Mouse (Mus musculus): ENCODE results near the gene Sez6l. TPM values are rescaled to one million over a fixed set of nuclear protein-coding genes. Genes with fewer than 3 reads are reported as not detected.
A peak's percentile ranks its signal among the peaks of the same experiment; 100 is the strongest.

Gene Sez6l
- polyA plus RNA-seq, 1 experiment from 2014 or later: 4.7 TPM

DNA sequence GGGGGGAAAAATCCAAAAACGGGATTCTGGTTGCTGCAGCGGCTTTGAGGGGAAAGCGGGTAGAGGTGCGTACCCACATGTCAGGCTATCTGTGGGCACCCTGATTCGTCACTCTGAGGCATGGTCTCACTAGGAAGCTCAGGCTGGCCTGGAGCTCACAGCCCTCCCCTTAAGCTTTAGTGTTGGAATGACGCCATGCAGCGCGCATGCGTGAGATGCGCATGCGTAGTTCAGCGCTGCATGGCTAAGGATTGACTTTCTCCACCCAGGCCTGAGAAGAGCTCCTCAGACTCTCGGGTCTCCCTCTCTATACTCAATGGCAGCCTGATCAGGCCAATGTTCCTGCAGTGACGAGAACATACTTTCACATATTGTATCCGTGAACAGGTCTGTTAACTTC is 24.2 kb downstream of the Sez6l start:
- Histone ChIP-seq H3K4me1 (ENCODE audit: control insufficient read depth, insufficient read depth, low read length) (peaks cover 5% of the 10 kb centered on the region; the same call in 1 of the 2 replicates), H3K4me2 (ENCODE audit: low read depth) (no peak overlapping the region), H3K36me3 (ENCODE audit: control insufficient read depth, insufficient read depth, low read length) (no peaks in the 10 kb centered on the region), H3K9ac (ENCODE audit: low read length) (no peak overlapping the region), H3K27me3 (ENCODE audit: control insufficient read depth, insufficient read depth, low read length) (no peaks in the 10 kb centered on the region), H3K9me3 (ENCODE audit: control insufficient read depth, low read length) (no peaks in the 10 kb centered on the region), H3K4me3 (ENCODE audit: low read depth, low read length) (no peak overlapping the region), H3K27ac (ENCODE audit: low read depth, low read length) (no peak overlapping the region)
- no peak for DNase-seq (ENCODE audit: low spot score)
- ATAC-seq (ENCODE audit: insufficient read depth, low FRiP score, low TSS enrichment): no peak
- 90% methylated on average over 15 of the region's 15 CpGs for WGBS

DNA sequence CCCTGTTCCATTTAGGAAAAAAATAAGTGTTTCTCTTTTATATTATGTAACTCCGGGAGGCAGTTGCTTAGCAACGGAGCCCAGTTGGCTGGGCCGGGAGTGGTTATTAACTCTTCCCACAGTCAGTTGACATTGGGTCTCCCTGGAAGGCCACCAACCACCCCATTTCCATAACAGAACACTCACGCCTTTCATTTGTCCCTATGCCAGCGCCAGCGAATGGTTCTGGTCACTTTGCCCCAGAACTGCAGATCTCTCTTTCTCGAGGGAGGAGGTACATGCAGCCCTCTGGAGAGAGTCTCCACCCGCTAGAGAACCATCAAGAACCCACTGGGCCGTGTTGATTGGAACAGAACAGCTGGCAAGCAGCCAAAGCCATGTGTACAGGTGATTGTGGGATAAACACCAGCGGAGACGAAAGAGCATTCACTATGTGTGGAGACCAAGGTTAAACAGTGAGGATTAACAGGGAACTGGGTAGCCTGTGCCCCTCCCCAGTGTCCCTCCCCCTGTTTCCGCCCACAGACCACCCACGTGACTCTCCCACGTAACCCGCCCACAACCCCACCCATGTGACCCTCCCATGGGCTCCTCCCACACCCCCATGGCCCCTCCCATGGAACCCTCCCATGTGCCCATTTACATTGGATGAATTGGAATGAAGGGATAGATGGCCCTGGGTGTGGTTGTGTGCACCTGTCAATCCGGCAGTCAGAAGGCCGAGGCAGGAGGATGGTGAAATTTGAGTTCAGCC is 24.8 kb downstream of the Sez6l start:
- Histone ChIP-seq H3K36me3 (ENCODE audit: control insufficient read depth, insufficient read depth, low read length) (no peaks in the 10 kb centered on the region), H3K27me3 (ENCODE audit: control insufficient read depth, insufficient read depth, low read length) (no peaks in the 10 kb centered on the region), H3K9ac (ENCODE audit: low read length) (no peak overlapping the region), H3K4me2 (ENCODE audit: low read depth) (no peak overlapping the region), H3K4me1 (ENCODE audit: control insufficient read depth, insufficient read depth, low read length) (peaks cover 5% of the 10 kb centered on the region; the same call in 1 of the 2 replicates), H3K4me3 (ENCODE audit: low read depth, low read length) (no peak overlapping the region), H3K27ac (ENCODE audit: low read depth, low read length) (no peak overlapping the region), H3K9me3 (ENCODE audit: control insufficient read depth, low read length) (no peaks in the 10 kb centered on the region)
- DNase-seq (ENCODE audit: low spot score) (peak; percentile 59), ATAC-seq (ENCODE audit: insufficient read depth, low FRiP score, low TSS enrichment) (peak; percentile 31; the same call in 1 of the 2 replicates)
- WGBS: 55% methylated on average over 14 of the region's 17 CpGs

DNA sequence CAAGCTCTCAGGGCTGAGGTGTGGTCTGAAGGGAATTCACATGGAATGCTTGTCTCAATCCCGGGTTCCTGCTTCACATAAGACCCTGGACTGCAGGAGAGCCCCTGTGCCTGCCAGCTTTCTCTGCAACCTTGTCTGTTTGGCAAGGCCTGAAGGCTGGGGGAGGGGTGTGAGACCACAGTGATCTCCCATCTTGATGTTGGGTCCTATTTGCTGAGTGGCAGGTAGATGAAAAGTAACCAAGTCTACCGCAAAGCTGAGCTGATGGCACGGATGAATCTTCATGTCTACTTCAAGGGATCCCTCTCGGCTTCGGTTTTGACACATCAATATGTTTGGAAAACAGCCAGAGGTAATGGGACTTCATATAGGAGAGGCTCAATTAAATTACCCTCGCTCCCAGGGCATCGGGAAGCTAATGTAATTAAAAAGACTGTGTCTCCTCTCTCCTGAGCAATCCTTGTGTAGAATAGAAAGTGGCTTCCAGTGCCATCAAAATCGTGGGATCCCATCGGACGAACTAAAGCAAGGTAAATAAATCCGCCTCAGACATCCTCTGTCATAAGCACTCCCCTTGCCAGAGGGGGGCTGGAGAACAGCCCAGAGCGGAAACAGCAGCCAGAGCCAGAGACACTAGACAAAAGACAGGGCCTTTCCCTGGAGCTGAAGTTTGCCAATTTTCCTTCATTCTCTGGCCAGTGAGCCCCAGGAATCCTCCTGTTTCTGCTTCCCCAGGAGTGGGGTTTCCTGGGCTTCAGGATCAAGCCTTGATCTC is 28.0 kb downstream of the Sez6l start:
- H3K36me3 ChIP-seq (ENCODE audit: control insufficient read depth, insufficient read depth, low read length): no peaks in the 10 kb centered on the region
- WGBS: 80% methylated on average over 12 of the region's 12 CpGs
- H3K4me1 ChIP-seq (ENCODE audit: control insufficient read depth, insufficient read depth, low read length): peaks cover 5% of the 10 kb centered on the region; the same call in 1 of the 2 replicates
- H3K9ac ChIP-seq (ENCODE audit: low read length): no peak overlapping the region
- H3K27me3 ChIP-seq (ENCODE audit: control insufficient read depth, insufficient read depth, low read length): no peaks in the 10 kb centered on the region
- no peak overlapping the region for H3K27ac ChIP-seq (ENCODE audit: low read depth, low read length)
- no peak for DNase-seq (ENCODE audit: low spot score)
- H3K4me3 ChIP-seq (ENCODE audit: low read depth, low read length): no peak overlapping the region
- H3K9me3 ChIP-seq (ENCODE audit: control insufficient read depth, low read length): no peaks in the 10 kb centered on the region
- no peak overlapping the region for H3K4me2 ChIP-seq (ENCODE audit: low read depth)
- no peak for ATAC-seq (ENCODE audit: insufficient read depth, low FRiP score, low TSS enrichment)

DNA sequence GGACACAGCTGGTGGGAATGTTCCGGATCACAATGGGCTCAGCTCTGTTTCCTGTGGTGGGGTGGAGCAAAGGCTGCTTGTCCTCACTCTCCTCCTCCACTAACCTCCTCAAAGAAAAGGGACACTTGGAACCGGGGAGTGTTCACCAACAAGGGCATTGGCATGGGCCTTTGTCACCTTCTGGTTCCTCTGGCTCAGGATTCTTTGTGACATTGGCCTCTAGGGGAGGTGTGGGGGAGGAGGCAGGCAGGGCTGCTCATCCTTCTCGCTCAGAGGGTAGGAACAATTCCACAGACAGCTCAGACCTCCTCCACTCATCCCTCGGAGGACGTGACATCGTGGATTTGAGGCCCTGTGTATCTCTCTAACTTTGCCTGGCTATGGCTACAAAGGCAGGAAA is 30.2 kb downstream of the Sez6l start:
- H3K27me3 ChIP-seq (ENCODE audit: control insufficient read depth, insufficient read depth, low read length): no peaks in the 10 kb centered on the region
- H3K4me1 ChIP-seq (ENCODE audit: control insufficient read depth, insufficient read depth, low read length): no peaks in the 10 kb centered on the region
- WGBS: 68% methylated on average over 6 of the region's 6 CpGs
- no peak overlapping the region for H3K27ac ChIP-seq (ENCODE audit: low read depth, low read length)
- ATAC-seq (ENCODE audit: insufficient read depth, low FRiP score, low TSS enrichment): no peak
- no peak overlapping the region for H3K4me3 ChIP-seq (ENCODE audit: low read depth, low read length)
- H3K9ac ChIP-seq (ENCODE audit: low read length): no peak overlapping the region
- H3K9me3 ChIP-seq (ENCODE audit: control insufficient read depth, low read length): no peaks in the 10 kb centered on the region
- no peak overlapping the region for H3K4me2 ChIP-seq (ENCODE audit: low read depth)
- peak; percentile 50 for DNase-seq (ENCODE audit: low spot score)
- H3K36me3 ChIP-seq (ENCODE audit: control insufficient read depth, insufficient read depth, low read length): no peaks in the 10 kb centered on the region

DNA sequence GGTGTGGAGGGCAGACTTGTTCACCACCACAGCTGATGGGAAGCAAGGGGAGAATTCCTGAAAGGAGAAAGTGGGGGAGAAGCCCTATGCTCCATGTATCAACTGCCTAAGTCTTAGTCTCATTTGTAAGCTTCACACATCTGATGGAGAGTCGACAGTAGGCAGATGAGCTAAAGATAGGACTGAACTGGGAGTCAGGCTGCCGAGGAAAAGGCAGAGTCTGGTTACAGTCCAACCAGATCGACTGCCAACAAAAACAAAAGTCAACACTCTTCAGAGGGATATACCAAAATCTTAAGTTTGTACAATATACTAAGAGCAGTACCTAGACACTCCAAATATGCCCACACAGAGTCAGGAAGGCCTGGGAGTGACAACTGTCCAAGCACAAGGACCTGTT is 38.7 kb downstream of the Sez6l start:
- Histone ChIP-seq H3K27ac (ENCODE audit: low read depth, low read length) (no peak overlapping the region), H3K9ac (ENCODE audit: low read length) (no peak overlapping the region), H3K4me1 (ENCODE audit: control insufficient read depth, insufficient read depth, low read length) (no peaks in the 10 kb centered on the region), H3K4me2 (ENCODE audit: low read depth) (no peak overlapping the region), H3K27me3 (ENCODE audit: control insufficient read depth, insufficient read depth, low read length) (no peaks in the 10 kb centered on the region), H3K4me3 (ENCODE audit: low read depth, low read length) (no peak overlapping the region), H3K9me3 (ENCODE audit: control insufficient read depth, low read length) (no peaks in the 10 kb centered on the region), H3K36me3 (ENCODE audit: control insufficient read depth, insufficient read depth, low read length) (no peaks in the 10 kb centered on the region)
- DNase-seq (ENCODE audit: low spot score) (no peak), ATAC-seq (ENCODE audit: insufficient read depth, low FRiP score, low TSS enrichment) (no peak)
- 74% methylated on average over 3 of the region's 3 CpGs for WGBS

DNA sequence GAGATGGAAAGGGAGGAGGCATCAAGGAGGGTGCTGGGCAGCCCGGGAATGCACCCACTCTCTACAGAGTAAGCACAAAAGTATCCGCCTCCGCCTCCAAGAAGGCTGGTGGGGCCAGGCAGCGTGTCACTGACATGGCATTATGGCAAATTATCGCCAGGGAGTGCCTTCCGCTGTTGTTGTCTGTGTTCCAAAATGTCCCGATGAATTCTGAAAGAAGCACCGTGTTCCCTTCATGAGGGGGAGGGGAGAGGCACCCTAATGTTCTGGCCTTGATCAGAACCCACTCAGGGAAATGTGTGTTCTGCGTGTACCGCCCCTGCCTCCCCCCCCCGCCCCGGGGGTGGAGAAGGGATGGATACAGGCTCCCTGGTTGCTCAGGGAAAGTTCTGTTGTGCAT is 41.1 kb downstream of the Sez6l start:
- Histone ChIP-seq H3K27me3 (ENCODE audit: control insufficient read depth, insufficient read depth, low read length) (no peaks in the 10 kb centered on the region), H3K4me1 (ENCODE audit: control insufficient read depth, insufficient read depth, low read length) (no peaks in the 10 kb centered on the region), H3K36me3 (ENCODE audit: control insufficient read depth, insufficient read depth, low read length) (no peaks in the 10 kb centered on the region), H3K9me3 (ENCODE audit: control insufficient read depth, low read length) (no peaks in the 10 kb centered on the region), H3K4me3 (ENCODE audit: low read depth, low read length) (no peak overlapping the region), H3K9ac (ENCODE audit: low read length) (no peak overlapping the region), H3K4me2 (ENCODE audit: low read depth) (no peak overlapping the region), H3K27ac (ENCODE audit: low read depth, low read length) (no peak overlapping the region; the same call in 1 of the 2 replicates)
- WGBS: 85% methylated on average over 12 of the region's 12 CpGs
- DNase-seq (ENCODE audit: low spot score) (no peak), ATAC-seq (ENCODE audit: insufficient read depth, low FRiP score, low TSS enrichment) (no peak)

DNA sequence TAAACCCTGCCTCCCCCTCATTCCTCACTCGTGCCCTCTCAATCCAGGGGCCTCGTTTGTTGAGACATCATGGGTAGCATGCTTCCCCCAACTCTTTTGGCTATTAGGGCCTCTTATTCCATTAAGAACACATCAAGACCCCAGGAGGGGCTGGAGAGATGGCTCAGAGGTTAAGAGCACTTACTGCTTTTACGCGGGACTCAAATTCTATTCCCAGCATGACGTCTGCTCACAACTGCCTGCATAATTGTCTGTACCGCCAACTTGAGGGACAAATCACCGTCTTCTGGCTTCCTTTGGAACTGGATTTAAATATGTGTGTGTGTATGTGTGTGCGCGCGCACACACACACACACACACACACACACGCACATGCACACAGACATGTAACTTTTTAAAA is 42.8 kb downstream of the Sez6l start:
- no peak overlapping the region for H3K4me3 ChIP-seq (ENCODE audit: low read depth, low read length)
- DNase-seq (ENCODE audit: low spot score) (no peak), ATAC-seq (ENCODE audit: insufficient read depth, low FRiP score, low TSS enrichment) (no peak)
- H3K9ac ChIP-seq (ENCODE audit: low read length): no peak overlapping the region
- H3K9me3 ChIP-seq (ENCODE audit: control insufficient read depth, low read length): no peaks in the 10 kb centered on the region
- H3K27ac ChIP-seq (ENCODE audit: low read depth, low read length): no peak overlapping the region
- no peaks in the 10 kb centered on the region for H3K4me1 ChIP-seq (ENCODE audit: control insufficient read depth, insufficient read depth, low read length)
- WGBS: 40% methylated on average over 11 of the region's 11 CpGs
- H3K36me3 ChIP-seq (ENCODE audit: control insufficient read depth, insufficient read depth, low read length): no peaks in the 10 kb centered on the region
- H3K27me3 ChIP-seq (ENCODE audit: control insufficient read depth, insufficient read depth, low read length): no peaks in the 10 kb centered on the region
- no peak overlapping the region for H3K4me2 ChIP-seq (ENCODE audit: low read depth)

DNA sequence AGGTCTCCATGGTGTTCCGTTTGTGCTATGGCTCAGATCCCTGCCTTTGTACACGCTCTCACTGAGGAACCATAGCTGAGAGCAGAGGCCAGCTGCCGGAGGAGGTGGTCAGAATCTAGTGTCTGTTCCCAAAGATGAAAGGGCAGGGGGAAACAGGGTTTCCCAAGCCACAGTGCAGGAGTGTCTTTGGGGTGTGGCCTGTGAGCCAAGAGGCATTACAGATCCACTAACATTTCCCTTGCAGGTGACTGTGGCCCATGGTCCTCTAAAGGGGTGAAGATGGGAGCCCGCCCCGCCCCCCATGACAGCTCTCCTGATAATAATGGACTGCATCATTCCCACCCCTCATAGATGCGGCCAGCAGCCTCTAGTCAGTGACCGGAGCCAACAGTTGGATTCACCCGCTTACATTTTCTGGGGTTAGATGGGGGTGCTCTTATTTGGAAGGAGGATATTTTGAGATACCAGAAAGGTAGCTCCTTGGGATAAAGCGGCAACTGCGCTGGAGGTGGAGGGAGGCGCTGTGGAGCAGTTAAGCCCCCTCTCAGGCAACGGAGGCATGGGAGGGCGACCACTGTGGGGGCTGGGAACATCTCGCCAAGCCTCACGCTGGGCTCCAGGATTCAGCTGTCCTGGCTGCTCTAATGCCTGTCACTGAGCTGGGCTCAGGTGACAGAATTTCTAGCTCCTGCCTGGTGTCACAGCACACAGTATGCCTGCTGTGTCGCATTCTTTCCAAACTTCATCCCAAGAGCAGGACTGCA is 43.5 kb downstream of the Sez6l start:
- no peaks in the 10 kb centered on the region for H3K9me3 ChIP-seq (ENCODE audit: control insufficient read depth, low read length)
- WGBS: 47% methylated on average over 16 of the region's 16 CpGs

More for the DNA sequence above, 43.5 kb downstream of the Sez6l start:
- Histone ChIP-seq H3K4me2 (ENCODE audit: low read depth) (no peak overlapping the region), H3K36me3 (ENCODE audit: control insufficient read depth, insufficient read depth, low read length) (no peaks in the 10 kb centered on the region), H3K27me3 (ENCODE audit: control insufficient read depth, insufficient read depth, low read length) (no peaks in the 10 kb centered on the region), H3K4me1 (ENCODE audit: control insufficient read depth, insufficient read depth, low read length) (no peaks in the 10 kb centered on the region), H3K9ac (ENCODE audit: low read length) (no peak overlapping the region), H3K4me3 (ENCODE audit: low read depth, low read length) (no peak overlapping the region), H3K27ac (ENCODE audit: low read depth, low read length) (no peak overlapping the region)
- ATAC-seq (ENCODE audit: insufficient read depth, low FRiP score, low TSS enrichment) (no peak), DNase-seq (ENCODE audit: low spot score) (no peak)
